Mouse (Mus musculus) liver, adult 2 months (tissue): Measurements from ENCODE around the gene Atp6v1d. TPM values are rescaled to one million over a fixed set of nuclear protein-coding genes. Genes with fewer than 3 reads are reported as not detected.

Experiments
- DNase-seq: peaks from one replicate; pipeline ENCODE4 v3.0.0-alpha.2; 2011; ENCODE audit warnings: low read depth, low spot score; ENCODE audit errors: extremely low read depth
- H3K27ac ChIP-seq: fragments of 200-500 bp; replicated peaks from 2 replicates; pipeline ENCODE4 v1.5.1; 2012; ENCODE audit warnings: low read depth, mild to moderate bottlenecking, control low read depth, inconsistent platforms, low read length; ENCODE audit not compliant: insufficient read depth
- H3K27me3 ChIP-seq: fragments of 200-500 bp; 2 replicates; pipeline ENCODE4 v1.6.1; 2012; ENCODE audit warnings: mild to moderate bottlenecking, moderate library complexity, low read length, inconsistent platforms; ENCODE audit not compliant: control insufficient read depth, insufficient read depth
- H3K36me3 ChIP-seq: fragments of 200-500 bp; 2 replicates; pipeline ENCODE4 v1.6.1; 2012; ENCODE audit warnings: low read length, inconsistent platforms; ENCODE audit not compliant: control insufficient read depth, insufficient read depth
- H3K4me1 ChIP-seq: fragments of 200-500 bp; 2 replicates; pipeline ENCODE4 v1.6.1; 2011; ENCODE audit warnings: low read length; ENCODE audit not compliant: control insufficient read depth, insufficient read depth
- H3K4me3 ChIP-seq: fragments of 200-500 bp; 2 replicates; pipeline ENCODE4 v1.5.1; 2011; ENCODE audit warnings: low read depth, mild to moderate bottlenecking, control low read depth, low read length, moderate library complexity; ENCODE audit not compliant: insufficient read depth
- H3K79me2 ChIP-seq: fragments of 200-500 bp; 2 replicates; pipeline ENCODE4 v1.6.1; 2012; ENCODE audit warnings: inconsistent platforms, mild to moderate bottlenecking, low read length, moderate library complexity; ENCODE audit not compliant: control insufficient read depth, insufficient read depth
- H3K9ac ChIP-seq: fragments of 200-500 bp; 2 replicates; pipeline ENCODE4 v1.6.1; 2012; ENCODE audit warnings: low read depth, mild to moderate bottlenecking, control low read depth, inconsistent platforms, low read length
- CTCF ChIP-seq: fragments of 200-500 bp; IDR thresholded peaks from 2 replicates; pipeline ENCODE4 v1.5.1; 2011; ENCODE audit warnings: low read depth, low read length, control low read depth
- POLR2A ChIP-seq: fragments of 200-500 bp; IDR thresholded peaks from 2 replicates; pipeline ENCODE4 v1.6.1; 2011; ENCODE audit warnings: low read length, control low read depth; ENCODE audit not compliant: insufficient read depth; ENCODE audit errors: extremely low read depth
- WGBS: fragments of 180-500 bp; shearing (Covaris S2); methylation state at CpG from one replicate; pipeline ENCODE4 v1.1.7; 2018; 5-methylcytosine and 5-hydroxymethylcytosine counted together
- polyA plus RNA-seq: library from polyadenylated mRNA; depleted of rRNA; stranded (reverse); fragments of >200 nt; gene quantifications from 2 replicates; pipeline ENCODE4 v1.2.3, GENCODE M21; 2012
- total RNA-seq: library from RNA; depleted of rRNA; stranded (reverse); fragments of >200 nt; gene quantifications from 2 replicates; pipeline ENCODE4 v1.2.3, GENCODE M21; 2014

The Atp6v1d gene
- total and polyA plus RNA-seq, 2 experiments, result 9.3 to 19.1 TPM

DNA sequence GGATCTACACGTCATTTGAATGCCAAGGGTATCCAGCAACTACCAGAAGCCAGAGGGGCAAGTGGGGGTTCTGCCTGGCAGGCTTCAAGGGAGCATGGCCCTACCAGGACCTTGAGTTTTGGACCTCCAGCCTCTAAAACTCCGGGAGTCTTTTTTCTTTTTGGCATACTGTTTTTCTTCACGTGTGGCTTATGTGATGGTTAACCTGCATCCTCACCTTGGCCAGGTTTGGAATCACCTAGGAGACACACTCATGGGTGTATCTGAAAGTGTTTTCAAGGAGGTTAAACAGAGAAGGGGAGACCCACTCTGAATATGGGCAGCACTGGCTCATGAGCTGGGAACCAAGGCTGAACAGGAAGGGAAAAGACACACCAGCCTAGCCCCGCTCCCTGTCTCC, 41.9 kb upstream of the Atp6v1d start:
- Histone ChIP-seq H3K4me1 (0 out of 2 replicates have a peak, but pooled peaks cover 2% of the 10 kb centered on the region), H3K4me3 (no peak overlapping the region), H3K27me3 (no peaks in the 10 kb centered on the region), H3K9ac (no peak overlapping the region), H3K79me2 (no peaks in the 10 kb centered on the region), H3K27ac (no peak overlapping the region), H3K36me3 (no peaks in the 10 kb centered on the region)
- no peak for DNase-seq
- TF ChIP-seq POLR2A (no peak), CTCF (no peak)
- WGBS, result 88% methylated on average over 4 of the region's 4 CpGs

DNA sequence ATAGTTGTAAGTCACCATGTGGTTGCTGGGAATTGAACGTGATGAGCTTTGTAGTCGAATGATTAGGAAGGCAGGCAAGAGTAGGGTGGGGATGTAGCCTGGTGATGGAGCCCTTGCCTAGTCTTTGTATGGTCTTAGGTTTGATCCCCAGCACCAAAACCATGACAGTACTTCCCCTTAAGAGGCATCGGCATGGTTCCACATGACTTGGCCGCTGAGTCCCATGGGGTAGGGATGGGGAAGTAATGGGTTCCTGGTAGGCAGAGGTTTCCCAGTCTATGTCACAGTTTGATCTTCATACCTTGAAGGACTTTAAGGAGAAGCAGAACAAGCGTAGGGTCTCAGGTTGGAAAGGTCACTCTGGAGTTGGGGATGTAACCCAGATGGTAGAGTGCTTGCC, 40.0 kb upstream of the Atp6v1d start:
- Histone ChIP-seq H3K27me3 (no peaks in the 10 kb centered on the region), H3K9ac (no peak overlapping the region), H3K27ac (no peak overlapping the region), H3K79me2 (no peaks in the 10 kb centered on the region), H3K4me3 (no peak overlapping the region), H3K4me1 (0 out of 2 replicates have a peak, but pooled peaks cover under 1% of the 10 kb centered on the region), H3K36me3 (no peaks in the 10 kb centered on the region)
- DNase-seq, result no peak
- TF ChIP-seq POLR2A (no peak), CTCF (no peak)
- WGBS, result 88% methylated on average over 5 of the region's 5 CpGs

DNA sequence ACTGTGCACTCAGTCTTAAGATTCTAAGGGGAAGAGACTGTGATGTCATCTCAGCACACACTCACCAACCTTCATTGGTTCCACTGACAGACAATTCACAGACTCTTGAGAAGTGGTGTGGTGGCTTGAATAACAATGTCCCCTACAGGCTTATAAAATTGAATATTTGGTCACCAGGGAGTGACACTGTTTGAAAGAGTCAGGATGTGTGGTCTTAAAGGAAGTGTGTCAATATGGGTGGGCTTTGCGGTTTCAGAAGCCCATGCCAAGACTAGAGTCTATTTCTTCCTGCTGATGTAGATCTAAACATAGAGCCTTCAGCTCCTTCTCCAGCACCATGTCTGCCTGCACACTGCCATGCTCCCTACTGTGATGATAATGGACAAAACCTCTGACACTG, 36.4 kb upstream of the Atp6v1d start:
- Histone ChIP-seq H3K4me3 (no peak overlapping the region), H3K27ac (no peak overlapping the region), H3K9ac (no peak overlapping the region), H3K4me1 (no peaks in the 10 kb centered on the region), H3K27me3 (no peaks in the 10 kb centered on the region), H3K36me3 (no peaks in the 10 kb centered on the region), H3K79me2 (no peaks in the 10 kb centered on the region)
- WGBS, result 94% methylated on average over 1 of the region's 1 CpGs
- no peak for DNase-seq
- TF ChIP-seq CTCF (no peak), POLR2A (no peak)

DNA sequence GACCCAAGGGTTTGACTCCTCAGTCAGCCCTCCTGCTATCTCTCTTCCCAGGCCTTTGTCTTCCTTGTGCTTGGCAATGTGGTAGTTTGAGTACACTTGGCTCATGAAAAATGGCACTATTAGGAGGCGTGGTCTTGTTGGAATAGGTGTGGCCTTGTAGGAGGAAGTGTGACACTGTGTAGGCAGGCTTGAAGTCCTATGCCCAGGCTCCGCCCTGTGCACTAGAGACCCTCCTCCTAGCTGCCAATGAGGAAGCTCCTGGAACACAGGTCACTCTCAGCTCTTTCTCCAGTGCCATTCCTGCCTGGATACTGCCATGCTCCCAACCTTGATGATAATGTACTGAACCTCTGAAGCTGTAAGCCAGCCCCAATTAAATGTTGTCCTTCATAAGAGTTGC, 29.7 kb upstream of the Atp6v1d start:
- DNase-seq, result no peak
- Histone ChIP-seq H3K9ac (no peak overlapping the region), H3K36me3 (peaks cover 14% of the 10 kb centered on the region), H3K4me1 (peaks cover 3% of the 10 kb centered on the region; the same call in 1 of the 2 replicates), H3K79me2 (no peaks in the 10 kb centered on the region), H3K27me3 (no peaks in the 10 kb centered on the region), H3K4me3 (no peak overlapping the region), H3K27ac (no peak overlapping the region)
- TF ChIP-seq POLR2A (no peak), CTCF (no peak)
- WGBS, result 89% methylated on average over 2 of the region's 2 CpGs

DNA sequence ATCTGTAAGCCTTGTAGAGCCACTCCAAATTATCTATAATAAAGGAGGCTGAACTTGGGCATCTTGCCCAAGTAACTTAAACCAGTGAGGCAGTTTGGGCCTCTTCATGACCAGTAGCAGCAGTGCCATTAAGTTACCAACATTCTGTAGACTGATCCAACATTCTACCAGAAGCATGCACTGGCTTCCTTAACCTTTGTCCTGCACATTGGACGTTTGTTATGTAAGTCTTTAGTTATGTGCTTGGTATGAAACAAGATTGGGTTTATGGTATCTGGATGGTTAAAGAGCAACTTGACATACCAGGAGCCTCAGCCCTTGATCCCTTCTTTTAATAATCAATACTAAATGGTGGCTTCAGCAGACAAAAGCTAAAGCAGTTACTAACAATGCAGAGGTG, 28.6 kb upstream of the Atp6v1d start:
- peak; percentile 34 for DNase-seq
- H3K27ac ChIP-seq, result no peak overlapping the region
- H3K36me3 ChIP-seq, result peaks cover 20% of the 10 kb centered on the region
- H3K9ac ChIP-seq, result no peak overlapping the region
- no peak for TF ChIP-seq POLR2A
- TF ChIP-seq CTCF, result no peak
- H3K27me3 ChIP-seq, result no peaks in the 10 kb centered on the region
- no peaks in the 10 kb centered on the region for H3K79me2 ChIP-seq
- 17% methylated on average over 1 of the region's 1 CpGs for WGBS
- H3K4me3 ChIP-seq, result no peak overlapping the region
- peaks cover 3% of the 10 kb centered on the region; the same call in 1 of the 2 replicates for H3K4me1 ChIP-seq

DNA sequence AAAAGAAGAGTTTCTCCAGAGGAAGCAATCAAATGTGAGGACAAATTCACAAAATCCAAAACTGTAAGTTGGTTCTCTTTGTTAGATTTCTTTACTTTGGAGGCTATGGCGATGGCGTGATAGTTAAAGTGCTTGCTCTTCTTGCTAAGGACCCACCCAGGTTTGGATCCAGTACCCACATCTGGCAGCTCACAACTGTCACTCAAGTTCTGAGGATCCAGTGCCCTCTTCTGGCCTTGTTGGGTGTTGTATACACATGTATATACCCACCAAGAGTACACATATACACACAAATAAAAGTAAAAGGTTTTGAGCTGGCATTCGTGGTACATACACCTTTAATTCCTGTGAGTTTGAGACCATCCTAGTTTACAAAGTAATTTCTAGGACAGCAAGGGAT, 13.1 kb upstream of the Atp6v1d start:
- Histone ChIP-seq H3K27ac (no peak overlapping the region), H3K4me3 (no peak overlapping the region), H3K4me1 (no peaks in the 10 kb centered on the region), H3K9ac (no peak overlapping the region), H3K36me3 (peaks cover 37% of the 10 kb centered on the region), H3K79me2 (no peaks in the 10 kb centered on the region), H3K27me3 (no peaks in the 10 kb centered on the region)
- 97% methylated on average over 3 of the region's 3 CpGs for WGBS
- DNase-seq, result no peak
- TF ChIP-seq CTCF (no peak), POLR2A (no peak)
